Mouse (Mus musculus) kidney, postnatal 14 days (tissue): Measurements from ENCODE around the gene Fzr1.

ENCODE experiments used
- DNase-seq: peaks from one replicate; pipeline ENCODE4 v3.0.0; 2022; ENCODE audit warnings: mixed read lengths

Gene Fzr1

GRCm38 (mm10) chr10:81415549-81416310 lies 37.4 kb upstream of the Fzr1 start:
- no peak for DNase-seq

GRCm38 (mm10) chr10:81415146-81415545 lies 36.8 kb upstream of the Fzr1 start:
- no peak for DNase-seq

- DNase-seq, result peak; percentile 79
Measured at GRCm38 (mm10) chr10:81414682-81415081, 36.4 kb upstream of the Fzr1 start.

- DNase-seq, result peak; percentile 95
Measured at GRCm38 (mm10) chr10:81413310-81414261, 35.3 kb upstream of the Fzr1 start.

GRCm38 (mm10) chr10:81412586-81413309 lies 34.4 kb upstream of the Fzr1 start:
- no peak for DNase-seq

- peak; percentile 91 for DNase-seq
Measured at GRCm38 (mm10) chr10:81411471-81412400, 33.4 kb upstream of the Fzr1 start.

GRCm38 (mm10) chr10:81410981-81411380 lies 32.7 kb upstream of the Fzr1 start:
- DNase-seq, result peak; percentile 67

GRCm38 (mm10) chr10:81410350-81410749 lies 32.0 kb upstream of the Fzr1 start:
- no peak for DNase-seq

- no peak for DNase-seq
Measured at GRCm38 (mm10) chr10:81409330-81409729, 31.0 kb upstream of the Fzr1 start.

GRCm38 (mm10) chr10:81408871-81409291 lies 30.6 kb upstream of the Fzr1 start:
- DNase-seq, result peak; percentile 93

- DNase-seq, result no peak
Measured at GRCm38 (mm10) chr10:81408424-81408729, 30.1 kb upstream of the Fzr1 start.

- peak; percentile 91 for DNase-seq
Measured at GRCm38 (mm10) chr10:81407539-81408423, 29.5 kb upstream of the Fzr1 start.

GRCm38 (mm10) chr10:81406504-81407440 lies 28.5 kb upstream of the Fzr1 start:
- no peak for DNase-seq

- no peak for DNase-seq
Measured at GRCm38 (mm10) chr10:81405588-81406201, 27.4 kb upstream of the Fzr1 start.

GRCm38 (mm10) chr10:81404720-81405119 lies 26.4 kb upstream of the Fzr1 start:
- DNase-seq, result peak; percentile 67

- no peak for DNase-seq
Measured at GRCm38 (mm10) chr10:81404082-81404481, 25.8 kb upstream of the Fzr1 start.

GRCm38 (mm10) chr10:81403511-81403910 lies 25.2 kb upstream of the Fzr1 start:
- no peak for DNase-seq

- no peak for DNase-seq
Measured at GRCm38 (mm10) chr10:81402227-81402765, 24.0 kb upstream of the Fzr1 start.
